Mouse (Mus musculus): ENCODE results near the gene Zp2.

GRCm38 (mm10) chr7:120103019-120103567 is 42.0 kb downstream of the Zp2 start:
- no peak for TF ChIP-seq ELF1 (IDR thresholded peaks at IDR 0.05; ENCODE audit: low read depth, low read length)
- no peak for TF ChIP-seq CTCF (conservative IDR thresholded peaks at IDR 0.05 in 1 of 2, IDR thresholded peaks at IDR 0.05 in 1 of 2; ENCODE audit: low read depth in 2 of 2, low read length in 2 of 2)
- no peak for TF ChIP-seq CHD2 (IDR thresholded peaks at IDR 0.05; ENCODE audit: low read length)
- no peak for TF ChIP-seq RAD21 (IDR thresholded peaks at IDR 0.05; ENCODE audit: low read depth, low read length)
- TF ChIP-seq POLR2AphosphoS2 (IDR thresholded peaks at IDR 0.05; ENCODE audit: low read depth, low read length) = no peak

Data from CH12.LX (cell line).